Mouse (Mus musculus) adrenal gland, postnatal 0 days (tissue): Measurements from ENCODE around the gene Rgs8. TPM values are rescaled to one million over a fixed set of nuclear protein-coding genes. Genes with fewer than 3 reads are reported as not detected.

Experiments used
- polyA plus RNA-seq: library from polyadenylated mRNA; unstranded; fragments of >200 nt; fragmentation: Nextera tagmentation; extraction: Ambion mirVana; gene quantifications from 2 replicates; pipeline ENCODE4 v1.2.1, GENCODE M21; 2015

Rgs8 gene
- 0.18 and 0.32 TPM in 2 replicates for polyA plus RNA-seq

GRCm38 (mm10) chr1:153652938-153653623 lies at the start of gene Rgs8:
Rgs8 (plus strand) TSS chr1:153653025.

GRCm38 (mm10) chr1:153740145-153740544 lies 87.3 kb downstream of the Rgs8 start, which contains the start of gene Rgs16:
Rgs16 (plus strand) TSS chr1:153740349.

GRCm38 (mm10) chr1:153749211-153749801 lies 96.5 kb downstream of the Rgs8 start, which contains the start of gene Rnasel:
Rnasel (plus strand) TSS chr1:153749426.

Other genes starting within 250 kb of the Rgs8 start
- gene Shcbp1l, start 227.9 kb upstream of the Rgs8 start, polyA plus RNA-seq = 0.33 and 0.35 TPM in 2 replicates
- 16.4 and 18.8 TPM in 2 replicates for gene Dhx9, start 165.4 kb upstream of the Rgs8 start, polyA plus RNA-seq
- gene Npl, start 103.0 kb upstream of the Rgs8 start, polyA plus RNA-seq = 15.0 and 22.8 TPM in 2 replicates
- 3.6 and 4.5 TPM in 2 replicates for gene Rgs16, start 87.3 kb downstream of the Rgs8 start, polyA plus RNA-seq
- 29.2 and 32.6 TPM in 2 replicates for gene Rnasel, start 96.4 kb downstream of the Rgs8 start, polyA plus RNA-seq
- gene Rgsl1, start 191.1 kb downstream of the Rgs8 start, polyA plus RNA-seq = 0.08 and 0.33 TPM in 2 replicates
- gene Teddm1b, start 221.3 kb downstream of the Rgs8 start, polyA plus RNA-seq = 0.15 and 0.28 TPM in 2 replicates
- not detected in 2 replicates for gene Teddm1a, start 238.7 kb downstream of the Rgs8 start, polyA plus RNA-seq
- gene Glul, start 246.9 kb downstream of the Rgs8 start, polyA plus RNA-seq = 142 and 157 TPM in 2 replicates
- 0.61 and 0.73 TPM in 2 replicates for gene Teddm2, start 247.2 kb downstream of the Rgs8 start, polyA plus RNA-seq